Mouse (Mus musculus): ENCODE measurements around the gene Ppp1r9a. TPM values are rescaled to one million over a fixed set of nuclear protein-coding genes. Genes with fewer than 3 reads are reported as not detected.

Ppp1r9a gene
- polyA plus RNA-seq, 1 experiment: 1.1 TPM

GRCm38 (mm10) chr6:5000788-5001187 lies 98.1 kb downstream of the Ppp1r9a start:
- Histone ChIP-seq H3K4me3 (ENCODE audit: low read depth, low read length) (no peak overlapping the region), H3K27me3 (ENCODE audit: control insufficient read depth, insufficient read depth, low read length) (no peaks in the 10 kb centered on the region), H3K27ac (ENCODE audit: insufficient read depth, low read depth, low read length) (no peak overlapping the region), H3K4me1 (ENCODE audit: control insufficient read depth, insufficient read depth, insufficient read length, low read length) (no peaks in the 10 kb centered on the region), H3K36me3 (ENCODE audit: control insufficient read depth, insufficient read depth, low read length) (no peaks in the 10 kb centered on the region)
- no peak for TF ChIP-seq CTCF (IDR thresholded peaks at IDR 0.05; ENCODE audit: extremely low read depth, insufficient read length, insufficient replicate concordance, low read depth, low read length)
- TF ChIP-seq POLR2A (IDR thresholded peaks at IDR 0.05; ENCODE audit: low read depth, low read length): no peak
- 91% methylated on average over 8 of the region's 8 CpGs for WGBS

GRCm38 (mm10) chr6:5005491-5006275 lies 103.0 kb downstream of the Ppp1r9a start:
- Histone ChIP-seq H3K4me1 (ENCODE audit: control insufficient read depth, insufficient read depth, insufficient read length, low read length) (no peaks in the 10 kb centered on the region), H3K27ac (ENCODE audit: insufficient read depth, low read depth, low read length) (no peak overlapping the region), H3K4me3 (ENCODE audit: low read depth, low read length) (no peak overlapping the region), H3K27me3 (ENCODE audit: control insufficient read depth, insufficient read depth, low read length) (no peaks in the 10 kb centered on the region), H3K36me3 (ENCODE audit: control insufficient read depth, insufficient read depth, low read length) (no peaks in the 10 kb centered on the region)
- 74% methylated on average over 22 of the region's 22 CpGs for WGBS
- TF ChIP-seq CTCF (IDR thresholded peaks at IDR 0.05; ENCODE audit: extremely low read depth, insufficient read length, insufficient replicate concordance, low read depth, low read length) (no peak), POLR2A (IDR thresholded peaks at IDR 0.05; ENCODE audit: low read depth, low read length) (no peak)

GRCm38 (mm10) chr6:5006283-5006946 lies 103.7 kb downstream of the Ppp1r9a start:
- H3K4me1 ChIP-seq (ENCODE audit: control insufficient read depth, insufficient read depth, insufficient read length, low read length): no peaks in the 10 kb centered on the region
- no peak for TF ChIP-seq POLR2A (IDR thresholded peaks at IDR 0.05; ENCODE audit: low read depth, low read length)
- TF ChIP-seq CTCF (IDR thresholded peaks at IDR 0.05; ENCODE audit: extremely low read depth, insufficient read length, insufficient replicate concordance, low read depth, low read length): no peak
- 86% methylated on average over 6 of the region's 6 CpGs for WGBS
- H3K36me3 ChIP-seq (ENCODE audit: control insufficient read depth, insufficient read depth, low read length): no peaks in the 10 kb centered on the region
- H3K4me3 ChIP-seq (ENCODE audit: low read depth, low read length): no peak overlapping the region
- H3K27ac ChIP-seq (ENCODE audit: insufficient read depth, low read depth, low read length): no peak overlapping the region
- no peaks in the 10 kb centered on the region for H3K27me3 ChIP-seq (ENCODE audit: control insufficient read depth, insufficient read depth, low read length)

- TF ChIP-seq CTCF (IDR thresholded peaks at IDR 0.05; ENCODE audit: extremely low read depth, insufficient read length, insufficient replicate concordance, low read depth, low read length) (no peak), POLR2A (IDR thresholded peaks at IDR 0.05; ENCODE audit: low read depth, low read length) (no peak)
- 73% methylated on average over 2 of the region's 2 CpGs for WGBS
- Histone ChIP-seq H3K4me3 (ENCODE audit: low read depth, low read length) (no peak overlapping the region), H3K27ac (ENCODE audit: insufficient read depth, low read depth, low read length) (no peak overlapping the region), H3K36me3 (ENCODE audit: control insufficient read depth, insufficient read depth, low read length) (no peaks in the 10 kb centered on the region), H3K27me3 (ENCODE audit: control insufficient read depth, insufficient read depth, low read length) (no peaks in the 10 kb centered on the region), H3K4me1 (ENCODE audit: control insufficient read depth, insufficient read depth, insufficient read length, low read length) (no peaks in the 10 kb centered on the region)
Observed at GRCm38 (mm10) chr6:5008166-5008565, 105.4 kb downstream of the Ppp1r9a start.

- Histone ChIP-seq H3K27me3 (ENCODE audit: control insufficient read depth, insufficient read depth, low read length) (no peaks in the 10 kb centered on the region), H3K4me3 (ENCODE audit: low read depth, low read length) (no peak overlapping the region), H3K27ac (ENCODE audit: insufficient read depth, low read depth, low read length) (no peak overlapping the region), H3K4me1 (ENCODE audit: control insufficient read depth, insufficient read depth, insufficient read length, low read length) (no peaks in the 10 kb centered on the region), H3K36me3 (ENCODE audit: control insufficient read depth, insufficient read depth, low read length) (no peaks in the 10 kb centered on the region)
- no peak for TF ChIP-seq CTCF (IDR thresholded peaks at IDR 0.05; ENCODE audit: extremely low read depth, insufficient read length, insufficient replicate concordance, low read depth, low read length)
- no peak for TF ChIP-seq POLR2A (IDR thresholded peaks at IDR 0.05; ENCODE audit: low read depth, low read length)
- WGBS: 76% methylated on average over 15 of the region's 15 CpGs
Observed at GRCm38 (mm10) chr6:5008603-5009002, 105.9 kb downstream of the Ppp1r9a start.

- TF ChIP-seq POLR2A (IDR thresholded peaks at IDR 0.05; ENCODE audit: low read depth, low read length): no peak
- WGBS: 76% methylated on average over 11 of the region's 11 CpGs
- no peaks in the 10 kb centered on the region for H3K4me1 ChIP-seq (ENCODE audit: control insufficient read depth, insufficient read depth, insufficient read length, low read length)
- H3K27ac ChIP-seq (ENCODE audit: insufficient read depth, low read depth, low read length): no peak overlapping the region
- H3K36me3 ChIP-seq (ENCODE audit: control insufficient read depth, insufficient read depth, low read length): no peaks in the 10 kb centered on the region
- H3K4me3 ChIP-seq (ENCODE audit: low read depth, low read length): no peak overlapping the region
- H3K27me3 ChIP-seq (ENCODE audit: control insufficient read depth, insufficient read depth, low read length): no peaks in the 10 kb centered on the region
Observed at GRCm38 (mm10) chr6:5010553-5011416, 108.1 kb downstream of the Ppp1r9a start.

GRCm38 (mm10) chr6:5012794-5013193 lies 110.1 kb downstream of the Ppp1r9a start:
- WGBS: 91% methylated on average over 4 of the region's 4 CpGs
- Histone ChIP-seq H3K4me1 (ENCODE audit: control insufficient read depth, insufficient read depth, insufficient read length, low read length) (no peaks in the 10 kb centered on the region), H3K4me3 (ENCODE audit: low read depth, low read length) (no peak overlapping the region), H3K27me3 (ENCODE audit: control insufficient read depth, insufficient read depth, low read length) (no peaks in the 10 kb centered on the region), H3K36me3 (ENCODE audit: control insufficient read depth, insufficient read depth, low read length) (no peaks in the 10 kb centered on the region), H3K27ac (ENCODE audit: insufficient read depth, low read depth, low read length) (no peak overlapping the region)
- TF ChIP-seq CTCF (IDR thresholded peaks at IDR 0.05; ENCODE audit: extremely low read depth, insufficient read length, insufficient replicate concordance, low read depth, low read length): no peak
- TF ChIP-seq POLR2A (IDR thresholded peaks at IDR 0.05; ENCODE audit: low read depth, low read length): no peak
